Mouse (Mus musculus): ENCODE results near the gene Med12l.

Gene Med12l

DNA sequence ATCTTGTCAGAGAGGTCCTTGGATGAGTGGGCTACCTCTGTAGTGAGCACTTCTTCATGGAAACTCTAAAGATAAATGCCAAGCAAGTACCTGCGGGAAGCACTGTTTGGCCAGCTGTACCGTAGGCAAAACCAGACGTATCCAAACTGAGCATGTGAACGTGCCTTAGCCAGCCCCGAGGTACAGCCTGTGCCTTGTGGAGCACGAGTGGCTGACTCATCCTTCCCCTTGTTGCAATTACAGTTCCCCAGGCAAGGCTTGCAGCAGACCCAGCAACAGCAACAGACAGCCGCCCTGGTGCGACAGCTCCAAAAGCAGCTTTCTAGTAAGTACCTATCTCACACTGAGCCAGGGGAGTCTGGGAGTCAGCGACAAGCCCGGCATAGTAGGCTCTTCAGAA is 307.0 kb downstream of the Med12l start:
- no peak for DNase-seq (ENCODE audit: low read depth, low spot score)

DNA sequence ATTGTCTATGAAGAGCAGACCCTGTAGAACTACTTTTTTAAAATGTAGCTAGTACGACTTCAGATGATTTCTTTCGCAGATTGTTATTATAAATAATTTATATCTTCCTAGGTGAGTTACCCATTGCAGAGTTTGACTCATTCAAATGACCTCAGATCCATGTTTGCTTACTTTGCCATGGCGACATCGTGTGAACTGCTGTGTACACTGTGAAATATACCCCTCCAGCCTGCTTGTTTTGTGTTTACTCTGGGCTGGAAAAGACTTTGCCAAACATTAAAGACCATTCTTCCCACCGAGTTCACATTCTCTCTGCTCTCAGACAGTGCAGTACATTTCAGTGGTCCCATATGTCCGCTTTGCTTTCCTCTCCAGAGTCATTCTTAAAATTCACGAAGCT is 310.5 kb downstream of the Med12l start:
- DNase-seq (ENCODE audit: low read depth, low spot score) = no peak

DNA sequence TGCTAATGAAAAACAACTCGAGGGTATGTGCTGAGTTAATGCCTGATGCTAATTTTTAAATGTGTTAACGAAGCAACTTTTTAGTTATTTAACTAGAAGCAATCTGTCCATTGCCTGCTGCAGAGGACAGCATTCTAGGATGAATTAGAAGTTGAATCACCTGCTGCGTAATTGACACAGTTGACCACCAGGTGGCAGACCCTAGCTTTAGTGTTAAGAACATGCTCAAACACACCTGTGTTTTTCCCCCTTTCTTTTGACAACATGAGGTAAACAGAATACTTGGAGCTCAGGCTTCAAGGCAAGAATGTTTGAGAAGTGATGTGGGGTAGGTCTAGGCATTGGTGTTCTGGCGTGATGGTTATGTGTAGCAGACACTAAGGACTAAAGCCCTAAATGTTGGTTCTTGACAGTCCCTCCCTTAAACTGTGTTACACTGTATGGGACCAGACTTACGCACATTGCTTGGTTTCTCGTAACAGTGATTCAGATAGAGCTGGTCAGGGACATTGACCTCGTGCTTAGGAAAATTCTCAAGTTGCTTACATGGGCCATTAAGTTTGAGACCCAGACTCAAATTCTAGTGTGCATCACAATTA is 315.8 kb downstream of the Med12l start:
- DNase-seq (ENCODE audit: low read depth, low spot score) = no peak

GRCm38 (mm10) chr3:59328526-59328925 is 322.9 kb downstream of the Med12l start:
- DNase-seq (ENCODE audit: low read depth, low spot score) = no peak

GRCm38 (mm10) chr3:59341647-59342427 is 336.2 kb downstream of the Med12l start:
- no peak for DNase-seq (ENCODE audit: low read depth, low spot score)

- no peak for DNase-seq (ENCODE audit: low read depth, low spot score)
These were observed 337.4 kb downstream of the Med12l start for GRCm38 (mm10) chr3:59343026-59343425.

DNA sequence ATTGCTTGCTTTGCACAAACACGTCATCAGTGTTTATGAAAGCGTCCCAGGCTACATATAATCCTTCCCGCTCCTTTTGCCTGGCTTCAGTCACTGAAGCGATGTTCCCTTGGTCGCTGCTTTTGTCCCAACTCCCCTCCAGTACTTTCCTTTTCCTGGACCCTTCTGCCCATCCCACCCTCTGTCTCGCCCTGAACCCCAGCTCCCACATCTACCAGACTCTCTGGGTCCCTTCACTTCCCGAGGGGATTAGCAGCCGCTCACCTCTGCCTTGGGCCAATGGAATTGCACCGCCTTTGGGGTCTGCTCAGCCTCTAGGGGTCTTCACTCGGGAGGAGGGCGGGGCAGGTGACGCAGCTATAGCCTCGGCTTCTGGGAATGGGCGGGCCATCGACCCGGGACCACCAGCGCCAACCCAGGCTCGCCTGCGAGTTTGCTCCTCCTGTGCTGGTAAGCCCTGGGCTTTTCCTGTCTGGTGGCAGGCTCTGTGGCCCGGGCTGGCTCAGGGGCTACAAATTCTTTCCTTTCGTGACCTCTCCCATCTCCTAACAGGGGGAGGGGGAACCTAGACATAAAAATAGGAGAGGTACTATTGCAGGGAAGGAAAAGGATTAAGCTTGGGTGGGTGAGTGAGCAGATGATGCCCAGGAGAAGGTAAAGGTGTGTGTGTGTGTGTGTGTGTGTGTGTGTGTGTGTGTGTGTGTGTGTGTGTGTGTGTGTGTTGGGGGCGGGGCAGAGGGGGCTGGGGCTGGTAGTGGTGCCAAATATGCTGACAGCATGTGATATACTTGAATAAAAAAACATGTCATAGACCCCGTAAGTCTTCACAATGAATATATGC is 338.7 kb downstream of the Med12l start, which contains the start of gene Igsf10:
Gene Igsf10, minus strand, starts transcription at position 330 of the 841 bp plus-strand sequence.
- DNase-seq (ENCODE audit: low read depth, low spot score) = no peak

DNA sequence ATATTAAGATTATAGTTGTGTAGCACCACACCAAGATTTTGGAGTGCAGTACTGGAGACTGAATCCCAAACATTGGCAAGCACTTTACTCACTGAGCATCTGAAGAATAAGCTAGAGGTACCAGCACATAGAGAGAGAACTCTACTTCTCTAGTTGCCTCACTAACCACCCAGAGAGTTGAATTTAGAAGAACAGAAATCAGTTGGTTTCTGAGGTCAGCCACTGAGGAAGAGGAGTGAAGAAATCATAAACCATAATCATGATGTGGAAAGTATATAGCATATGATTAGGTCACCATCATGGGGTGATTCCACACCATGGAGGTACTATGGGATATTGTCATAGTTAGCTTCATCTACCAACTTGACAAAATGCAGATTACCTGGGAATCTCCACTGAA is 346.1 kb downstream of the Med12l start:
- no peak for DNase-seq (ENCODE audit: low read depth, low spot score)

- DNase-seq (ENCODE audit: low read depth, low spot score) = no peak
These were observed 348.5 kb downstream of the Med12l start for GRCm38 (mm10) chr3:59354156-59354555.

DNA sequence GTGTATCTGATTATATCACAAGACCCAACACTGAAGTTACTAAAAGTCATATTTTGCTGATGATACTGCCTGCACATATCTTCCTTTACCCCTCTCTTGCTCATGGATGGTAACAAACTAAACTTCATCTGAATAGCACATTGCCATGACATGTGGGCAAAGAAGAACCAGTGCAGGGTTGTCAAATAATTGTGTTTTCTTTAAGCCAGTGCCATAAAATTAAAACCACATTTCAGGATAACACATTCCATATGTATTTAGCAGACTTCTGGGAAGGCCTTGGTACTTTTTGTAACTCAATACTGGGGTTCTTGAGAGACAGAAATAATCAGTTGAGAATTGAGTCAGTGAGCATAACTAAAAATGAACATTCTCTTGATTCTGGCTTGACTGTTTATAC is 354.5 kb downstream of the Med12l start:
- no peak for DNase-seq (ENCODE audit: low read depth, low spot score)

- no peak for DNase-seq (ENCODE audit: low read depth, low spot score)
These were observed 356.3 kb downstream of the Med12l start for GRCm38 (mm10) chr3:59361895-59362294.
